Mouse (Mus musculus): Measurements from ENCODE around the gene Pabpc1l. TPM values are rescaled to one million over a fixed set of nuclear protein-coding genes. Genes with fewer than 3 reads are reported as not detected.
A peak's percentile ranks its signal among the peaks of the same experiment; 100 is the strongest.
"Not testable (repeated sequence)": the region's sequence is repeated elsewhere in the genome, so short reads cannot be mapped to it uniquely, and the experiment has no call there.

The Pabpc1l gene
- total and polyA plus RNA-seq, 3 experiments = 0.32 to 0.90 (median 0.63) TPM

DNA sequence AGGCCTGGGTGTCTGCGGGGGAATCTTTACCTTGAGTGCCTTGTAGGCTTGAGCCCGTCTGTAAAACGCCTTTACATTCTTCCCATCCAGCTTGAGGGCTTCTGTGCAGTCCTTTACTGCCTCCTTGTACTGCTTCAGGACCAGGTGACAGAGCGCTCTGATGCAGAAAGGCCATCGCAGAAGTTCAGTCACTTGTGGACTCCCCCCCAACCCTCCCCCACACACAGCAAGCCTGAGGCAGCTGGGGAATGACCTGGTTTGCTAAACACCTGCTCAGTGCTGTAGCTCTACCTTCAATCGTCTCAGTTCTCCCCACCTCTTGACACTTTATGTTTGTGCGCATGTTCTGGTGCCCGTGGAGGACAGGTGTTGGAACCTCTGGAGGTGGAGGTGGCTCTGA lies 29.4 kb downstream of the Pabpc1l start:
- Histone ChIP-seq H3K27ac (no peak overlapping the region), H3K36me3 (ENCODE audit: control insufficient read depth, insufficient read depth, low read length) (no peaks in the 10 kb centered on the region)

DNA sequence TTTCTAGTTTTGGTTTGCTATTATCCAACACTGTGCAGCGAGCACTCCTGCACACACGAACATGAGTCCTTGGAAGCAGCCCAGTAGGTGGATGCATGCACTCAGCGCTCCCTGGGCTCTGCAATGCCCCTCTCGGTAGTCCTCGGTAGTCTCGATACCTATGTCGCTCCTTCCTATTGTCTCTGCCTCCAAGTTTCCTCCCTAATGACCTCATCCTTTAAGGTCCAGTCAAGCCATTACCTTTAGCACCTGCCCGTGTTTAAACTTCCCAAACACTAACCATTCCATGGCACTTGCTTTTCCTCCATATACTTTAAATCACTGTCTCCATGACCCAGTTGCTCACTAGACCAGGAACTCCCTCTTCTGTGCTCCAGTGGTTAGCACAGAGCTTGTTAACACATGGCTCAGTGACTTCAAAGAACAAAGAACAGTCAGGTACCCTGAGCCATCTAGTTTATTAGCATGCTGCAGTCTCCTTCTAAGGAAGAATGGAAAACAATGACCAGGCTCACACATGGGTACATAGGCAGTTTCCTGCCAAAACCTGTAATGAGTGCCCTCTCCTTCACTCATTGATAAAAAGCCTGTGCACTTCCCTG lies 34.5 kb downstream of the Pabpc1l start:
- TF ChIP-seq CTCF (IDR thresholded peaks at IDR 0.05) (no peak), EP300 (IDR thresholded peaks at IDR 0.05; ENCODE audit: insufficient read depth, low read depth, low read length) (no peak), POLR2A (IDR thresholded peaks at IDR 0.05; ENCODE audit: insufficient read depth, low read depth, low read length) (no peak)
- Histone ChIP-seq H3K27me3 (ENCODE audit: control insufficient read depth, insufficient read depth, low read length) (no peaks in the 10 kb centered on the region), H3K4me3 (no peak overlapping the region), H3K79me2 (replicated peaks; ENCODE audit: control insufficient read depth, insufficient read depth, low read length) (no peaks in the 10 kb centered on the region), H3K27ac (no peak overlapping the region), H3K36me3 (ENCODE audit: control insufficient read depth, insufficient read depth, low read length) (no peaks in the 10 kb centered on the region), H3K9ac (ENCODE audit: low read depth, low read length) (no peak overlapping the region), H3K4me1 (ENCODE audit: control insufficient read depth, insufficient read depth, low read length) (no peaks in the 10 kb centered on the region)
- no peak for DNase-seq
- intact Hi-C loops (cut with DNase I) = no loop called here
- whole genome bisulfite sequencing = 88% methylated on average over 8 of the region's 8 CpGs

More for the DNA sequence above, 29.4 kb downstream of the Pabpc1l start:
- Histone ChIP-seq H3K9ac (ENCODE audit: low read depth, low read length) (no peak overlapping the region), H3K27me3 (ENCODE audit: control insufficient read depth, insufficient read depth, low read length) (no peaks in the 10 kb centered on the region), H3K79me2 (replicated peaks; ENCODE audit: control insufficient read depth, insufficient read depth, low read length) (no peaks in the 10 kb centered on the region), H3K4me1 (ENCODE audit: control insufficient read depth, insufficient read depth, low read length) (no peaks in the 10 kb centered on the region), H3K4me3 (no peak overlapping the region)
- no peak for TF ChIP-seq EP300 (IDR thresholded peaks at IDR 0.05; ENCODE audit: insufficient read depth, low read depth, low read length)
- TF ChIP-seq CTCF (IDR thresholded peaks at IDR 0.05) = no peak
- no peak for TF ChIP-seq POLR2A (IDR thresholded peaks at IDR 0.05; ENCODE audit: insufficient read depth, low read depth, low read length)
- intact Hi-C loops (cut with DNase I) = no loop called here
- DNase-seq = no peak
- WGBS = 86% methylated on average over 8 of the region's 8 CpGs

DNA sequence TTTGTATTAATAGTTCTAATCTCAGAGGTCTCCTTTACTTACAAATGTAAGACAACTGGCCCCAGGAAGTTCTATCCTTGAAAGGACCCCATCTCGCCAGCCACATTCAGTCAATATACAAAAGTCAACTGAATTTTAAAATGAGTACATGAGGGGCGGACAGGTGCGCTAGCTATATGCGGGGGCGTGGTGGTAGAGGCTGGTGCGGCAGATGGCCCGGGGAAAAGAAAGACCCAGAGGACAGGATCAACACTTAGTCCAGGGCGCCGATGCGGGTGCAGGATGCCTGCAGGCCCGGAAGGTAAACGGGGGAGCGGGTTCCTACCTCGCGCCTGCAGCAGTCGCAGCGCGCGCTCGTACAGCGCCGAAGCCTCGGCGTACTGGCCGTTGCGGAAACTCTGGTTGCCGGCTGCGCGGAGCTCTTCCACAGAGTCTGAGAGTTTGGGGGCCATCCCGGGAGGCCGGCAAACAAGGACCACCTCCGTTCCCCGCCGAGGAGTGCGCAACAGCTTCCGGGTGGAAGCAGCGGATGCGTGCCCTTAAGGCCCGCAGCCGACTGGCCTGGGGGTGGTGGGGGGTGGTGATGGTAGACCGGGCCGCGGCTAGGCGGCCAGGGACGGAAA lies 45.0 kb downstream of the Pabpc1l start, which contains the start of gene Stk4:
TSS of gene Stk4 (plus strand) at position 181 of the 623 bp plus-strand sequence.
- TF ChIP-seq CTCF (IDR thresholded peaks at IDR 0.05) (no peak), POLR2A (IDR thresholded peaks at IDR 0.05; ENCODE audit: insufficient read depth, low read depth, low read length) (no peak), EP300 (IDR thresholded peaks at IDR 0.05; ENCODE audit: insufficient read depth, low read depth, low read length) (no peak)
- H3K79me2 ChIP-seq (replicated peaks; ENCODE audit: control insufficient read depth, insufficient read depth, low read length) = peaks cover 7% of the 10 kb centered on the region
- H3K9ac ChIP-seq (ENCODE audit: low read depth, low read length) = peak within 1 kb of the TSS; percentile 79
- H3K36me3 ChIP-seq (ENCODE audit: control insufficient read depth, insufficient read depth, low read length) = peaks cover 5% of the 10 kb centered on the region
- H3K4me1 ChIP-seq (ENCODE audit: control insufficient read depth, insufficient read depth, low read length) = peaks cover 4% of the 10 kb centered on the region
- WGBS = 1% methylated on average over 45 of the region's 45 CpGs
- H3K27ac ChIP-seq = peak within 1 kb of the TSS; percentile 91
- DNase-seq = no peak
- intact Hi-C loops (cut with DNase I) = loop anchor here (5.0 kb wide), 1 partner anchor 78 kb away; the partner anchor contains the start of gene Ywhab
- peak within 1 kb of the TSS; percentile 98 for H3K4me3 ChIP-seq
- no peaks in the 10 kb centered on the region for H3K27me3 ChIP-seq (ENCODE audit: control insufficient read depth, insufficient read depth, low read length)

DNA sequence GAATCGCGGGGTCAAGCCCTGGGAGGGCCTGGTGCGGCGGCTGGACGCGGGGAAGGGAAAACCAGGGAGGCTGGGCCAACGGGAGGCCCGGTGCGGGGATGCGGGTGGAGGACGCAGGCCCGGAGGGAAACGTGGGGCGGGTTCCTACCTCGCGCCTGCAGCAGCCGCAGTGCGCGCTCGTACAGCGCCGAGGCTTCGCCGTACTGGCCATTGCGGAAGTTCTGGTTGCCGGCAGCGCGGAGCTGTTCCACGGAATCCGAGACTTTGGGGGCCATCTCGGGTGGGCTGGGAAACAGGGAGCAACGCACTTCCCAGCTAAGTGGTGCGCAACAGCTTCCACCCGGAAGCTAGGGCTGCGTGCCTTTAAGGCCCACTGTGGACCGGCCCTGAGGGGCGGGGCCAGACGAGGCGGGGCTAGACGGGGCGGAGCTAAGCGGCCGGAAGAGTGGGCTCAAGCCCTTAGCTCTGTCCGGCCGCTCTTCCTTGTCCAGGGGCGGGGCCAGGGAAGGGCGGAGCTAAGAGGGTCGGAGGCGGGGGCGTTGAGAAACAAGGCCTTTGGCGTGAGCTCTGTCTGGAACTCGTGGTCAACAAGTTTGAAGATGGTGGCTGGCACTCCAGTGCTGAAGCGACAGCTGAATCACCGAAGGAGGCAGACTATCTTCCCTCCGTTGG lies 45.7 kb downstream of the Pabpc1l start, which contains the start of gene Tomm34:
TSS of gene Tomm34 (minus strand) at position 405 of the 672 bp plus-strand sequence.
- intact Hi-C loops (cut with DNase I) = loop anchor here (5.0 kb wide), 1 partner anchor 79 kb away; the partner anchor contains the start of gene Ywhab
- TF ChIP-seq POLR2A (IDR thresholded peaks at IDR 0.05; ENCODE audit: insufficient read depth, low read depth, low read length) = peak; percentile 98
- TF ChIP-seq CTCF (IDR thresholded peaks at IDR 0.05) = no peak
- TF ChIP-seq EP300 (IDR thresholded peaks at IDR 0.05; ENCODE audit: insufficient read depth, low read depth, low read length) = peak; percentile 53; the same call in 1 of the 2 replicates
- under 1% methylated on average over 55 of the region's 55 CpGs for WGBS

DNA sequence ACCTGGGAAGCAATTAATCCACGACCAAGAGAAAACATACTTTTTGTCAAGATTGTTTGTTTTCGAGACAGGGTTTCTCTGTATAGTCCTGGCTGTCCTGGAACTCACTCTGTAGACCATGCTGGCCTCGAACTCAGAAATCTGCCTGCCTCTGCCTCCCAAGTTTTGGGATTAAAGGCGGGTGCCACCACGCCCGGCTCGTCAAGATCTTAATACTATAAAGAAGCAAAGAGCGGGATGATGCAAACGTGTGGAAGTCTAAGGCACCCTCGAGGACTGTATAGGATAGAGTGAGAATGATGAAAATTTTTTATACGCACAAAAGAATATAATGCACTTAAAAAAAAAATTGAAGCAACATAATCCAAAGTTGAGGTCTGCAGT lies 46.2 kb downstream of the Pabpc1l start:
- intact Hi-C loops (cut with DNase I) = loop anchor here (5.0 kb wide), 1 partner anchor 79 kb away; the partner anchor contains the start of gene Ywhab
- not testable (repeated sequence) for H3K36me3 ChIP-seq (ENCODE audit: control insufficient read depth, insufficient read depth, low read length); H3K79me2 ChIP-seq (replicated peaks; ENCODE audit: control insufficient read depth, insufficient read depth, low read length); H3K9ac ChIP-seq (ENCODE audit: low read depth, low read length); H3K4me1 ChIP-seq (ENCODE audit: control insufficient read depth, insufficient read depth, low read length); DNase-seq; H3K27me3 ChIP-seq (ENCODE audit: control insufficient read depth, insufficient read depth, low read length)
- Histone ChIP-seq H3K27ac (peak overlapping the region; percentile 91), H3K4me3 (peak overlapping the region; percentile 98)
- 80% methylated on average over 11 of the region's 11 CpGs for WGBS

More for the DNA sequence above, 45.7 kb downstream of the Pabpc1l start, which contains the start of gene Tomm34:
- Histone ChIP-seq H3K4me3 (peak within 1 kb of the TSS; percentile 98), H3K9ac (ENCODE audit: low read depth, low read length) (peak within 1 kb of the TSS; percentile 79), H3K79me2 (replicated peaks; ENCODE audit: control insufficient read depth, insufficient read depth, low read length) (peaks cover 9% of the 10 kb centered on the region), H3K27ac (peak within 1 kb of the TSS; percentile 91), H3K36me3 (ENCODE audit: control insufficient read depth, insufficient read depth, low read length) (peaks cover 5% of the 10 kb centered on the region), H3K4me1 (ENCODE audit: control insufficient read depth, insufficient read depth, low read length) (peaks cover 4% of the 10 kb centered on the region), H3K27me3 (ENCODE audit: control insufficient read depth, insufficient read depth, low read length) (no peaks in the 10 kb centered on the region)
- DNase-seq = peak; percentile 97 to 98

All from heart, adult 2 months (tissue).